Mouse (Mus musculus) adrenal gland, postnatal 36 days (tissue): ENCODE data around the gene Tacc3. TPM values are rescaled to one million over a fixed set of nuclear protein-coding genes. Genes with fewer than 3 reads are reported as not detected.

Experiments used
- DNase-seq, 2 experiments: peaks; one replicate each; pipeline ENCODE4 v3.0.0; 2021; ENCODE audit warnings: mixed read lengths in 1 of 2
- total RNA-seq, 2 experiments: library from RNA; stranded (reverse); gene quantifications; 2 replicates each; pipeline ENCODE4 v1.2.3; 2021

The Tacc3 gene
- total RNA-seq, 2 experiments from 2014 or later: 7.6 to 8.4 TPM

DNA sequence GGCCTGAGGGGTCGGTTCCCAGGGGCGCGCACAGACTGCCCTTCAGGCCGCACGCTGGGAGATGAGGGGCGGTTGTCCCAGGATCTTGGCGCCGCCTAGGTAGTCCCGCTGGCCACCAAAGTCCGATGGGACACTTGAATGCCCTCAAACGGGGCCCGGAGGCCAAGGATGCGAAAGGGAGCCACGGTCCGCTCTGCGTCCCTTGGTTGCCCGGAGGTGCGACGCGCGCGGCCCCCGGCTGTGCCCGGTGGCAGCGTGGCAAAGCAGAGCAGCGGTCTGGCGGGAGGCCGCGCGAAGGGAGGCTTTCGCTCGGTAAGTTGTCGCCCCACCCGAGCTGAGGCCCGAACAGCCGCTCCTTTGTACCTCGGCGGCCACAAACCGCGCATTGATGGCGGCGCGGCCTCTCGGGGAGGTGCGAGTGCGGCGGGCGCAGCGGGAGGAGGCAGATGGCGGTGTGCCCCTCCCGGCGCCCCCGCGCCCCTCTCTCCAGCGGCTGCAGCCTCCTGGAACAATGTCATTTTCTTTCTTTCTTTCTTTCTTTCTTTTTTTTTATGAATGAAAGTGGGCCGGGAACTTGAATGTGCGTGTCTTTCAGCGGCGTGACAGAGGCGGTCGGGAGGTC lies 65.2 kb downstream of the Tacc3 start:
- peak in 1 of 2 experiments; percentile 18 for DNase-seq

DNA sequence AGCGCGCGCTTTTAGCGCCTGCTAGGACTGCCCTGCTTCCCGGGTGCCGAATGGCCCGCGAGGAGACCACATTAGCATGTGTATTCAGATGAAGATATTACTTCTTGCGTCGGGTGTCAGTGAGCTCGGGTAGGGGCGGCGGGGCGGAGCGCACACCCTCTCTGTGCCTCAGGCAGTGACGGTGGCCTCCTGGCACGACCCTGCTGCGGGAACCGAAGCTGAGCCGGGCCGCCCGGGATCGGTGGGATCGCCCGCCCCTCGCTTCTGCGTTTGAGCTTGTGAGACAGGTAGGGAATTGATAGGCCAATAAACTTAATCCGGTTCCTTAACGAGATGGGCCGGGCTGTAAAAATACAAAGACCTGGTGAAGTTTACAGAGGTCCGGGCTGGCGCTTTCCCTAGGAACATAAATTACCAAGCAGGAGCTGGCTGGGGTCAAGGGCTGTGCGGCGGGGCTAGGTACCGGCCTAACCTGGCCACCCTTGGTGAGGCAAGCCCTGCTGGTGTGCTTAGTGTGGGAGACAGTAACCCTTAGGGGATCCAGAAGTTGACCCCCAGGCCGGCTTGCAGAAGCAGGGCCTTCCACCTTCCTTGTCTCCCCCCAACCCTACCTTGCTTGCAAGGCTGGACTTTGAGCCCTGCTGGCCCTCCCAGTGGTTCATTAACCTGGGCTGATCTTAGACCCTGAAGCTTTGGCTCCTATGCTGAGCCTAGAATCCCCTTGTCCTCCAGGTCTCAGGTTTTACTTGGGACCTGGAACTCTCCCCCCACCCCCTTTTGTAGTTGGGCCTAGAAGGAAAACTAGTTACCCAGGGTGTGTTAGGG lies 65.9 kb downstream of the Tacc3 start:
- DNase-seq: no peak

DNA sequence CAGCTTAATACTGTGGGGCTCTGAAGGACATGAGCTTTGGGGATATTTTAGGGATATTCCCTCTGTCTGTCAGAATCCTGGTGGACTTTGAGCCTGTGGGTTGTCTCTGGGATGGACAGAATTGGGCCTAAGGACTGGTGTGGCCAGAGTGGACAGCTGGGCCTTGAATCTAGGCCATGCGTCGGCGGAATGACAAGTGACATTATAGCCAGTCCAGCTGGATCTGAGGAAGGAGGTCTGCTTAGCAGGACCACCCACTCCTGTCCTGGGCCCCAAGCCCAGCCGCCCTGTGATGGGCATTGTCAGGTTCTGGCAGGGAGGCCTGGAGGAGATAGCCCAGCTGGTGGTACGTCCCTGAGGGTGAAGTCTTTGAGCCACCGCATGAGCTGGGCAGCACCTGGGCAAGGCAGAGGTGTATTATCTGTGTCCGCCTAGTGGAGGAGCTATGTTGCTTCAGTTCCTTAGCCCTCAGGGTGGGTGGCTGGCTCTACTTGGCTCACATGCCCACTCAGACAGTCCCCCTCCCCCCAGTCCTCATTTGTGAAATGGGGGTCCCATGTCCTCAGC lies 68.2 kb downstream of the Tacc3 start:
- no peak for DNase-seq

DNA sequence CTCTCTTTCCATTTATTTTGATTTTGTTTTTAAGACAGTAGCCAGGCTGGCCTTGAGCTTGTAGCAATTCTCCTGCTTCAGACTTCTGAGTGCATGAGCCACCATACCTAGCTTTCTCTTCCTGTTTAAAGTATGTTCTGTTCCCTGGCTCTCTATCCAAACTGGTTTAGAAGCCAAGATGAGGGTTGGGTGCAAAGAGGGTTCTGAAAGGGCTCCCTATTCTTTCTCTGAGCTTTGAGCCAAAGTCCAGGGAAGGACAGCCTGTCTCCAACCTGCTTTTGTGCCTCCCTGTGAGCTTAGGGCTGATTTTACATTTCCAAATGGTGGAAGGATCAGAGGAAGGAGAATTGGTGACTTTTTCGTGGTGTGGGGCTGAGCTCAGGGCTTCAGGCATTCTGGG lies 69.0 kb downstream of the Tacc3 start:
- DNase-seq: no peak

Other genes starting within 250 kb of the Tacc3 start
- gene Nkx1-1, start 224.2 kb upstream of the Tacc3 start, total RNA-seq: not detected
- 10 to 100 TPM; 27.5 to 28.3 TPM for gene Fam53a, start 28.5 kb upstream of the Tacc3 start, total RNA-seq
- under 1 TPM; 0.30 to 0.36 TPM for gene Gm9903, start 28.2 kb upstream of the Tacc3 start, total RNA-seq
- 10 to 100 TPM; 44.8 to 47.8 TPM for gene Slbp, start 5.6 kb upstream of the Tacc3 start, total RNA-seq
- 10 to 100 TPM; 25.9 to 28.5 TPM for gene Tmem129, start 288 bp downstream of the Tacc3 start, total RNA-seq
- 1 to 10 TPM; 2.4 to 3.8 TPM for gene Fgfr3, start 63.5 kb downstream of the Tacc3 start, total RNA-seq
- 100 to 1,000 TPM; 132 to 134 TPM for gene Letm1, start 124.7 kb downstream of the Tacc3 start, total RNA-seq
- gene Nsd2, start 162.6 kb downstream of the Tacc3 start, total RNA-seq: 10 to 100 TPM; 40.9 to 55.2 TPM